Mouse (Mus musculus) forebrain, embryonic 12.5 days (tissue): ENCODE data around the gene Fpgs. TPM values are rescaled to one million over a fixed set of nuclear protein-coding genes. Genes with fewer than 3 reads are reported as not detected.

Experiments
- ATAC-seq: fragments of 200-750 bp; cut with Nextera tagmentation; 2 replicates; pipeline ENCODE4 v1.8.0; 2017; ENCODE audit warnings: moderate TSS enrichment; ENCODE audit not compliant: low FRiP score
- H3K27ac ChIP-seq: fragments of 300-500 bp; sonication (generic); 2 replicates; pipeline ENCODE4 v1.5.1; 2016; ENCODE audit warnings: mild to moderate bottlenecking
- H3K27me3 ChIP-seq: fragments of 300-500 bp; sonication (generic); 2 replicates; pipeline ENCODE4 v1.6.1; 2016; ENCODE audit warnings: mild to moderate bottlenecking
- H3K36me3 ChIP-seq: fragments of 300-500 bp; sonication (generic); replicated peaks from 2 replicates; pipeline ENCODE4 v1.6.1; 2016; ENCODE audit warnings: mild to moderate bottlenecking
- H3K4me1 ChIP-seq: fragments of 300-500 bp; sonication (generic); 2 replicates; pipeline ENCODE4 v1.6.1; 2016
- H3K4me2 ChIP-seq: fragments of 300-500 bp; sonication (generic); 2 replicates; pipeline ENCODE4 v1.6.1; 2016; ENCODE audit warnings: mild to moderate bottlenecking, moderate library complexity
- H3K4me3 ChIP-seq: fragments of 300-500 bp; sonication (generic); replicated peaks from 2 replicates; pipeline ENCODE4 v1.5.1; 2016; ENCODE audit warnings: mild to moderate bottlenecking
- H3K9ac ChIP-seq: fragments of 300-500 bp; sonication (generic); 2 replicates; pipeline ENCODE4 v1.6.1; 2016; ENCODE audit warnings: mild to moderate bottlenecking
- H3K9me3 ChIP-seq: fragments of 300-500 bp; sonication (generic); 2 replicates; pipeline ENCODE4 v1.6.1; 2016
- WGBS: fragments of 180-500 bp; shearing (Covaris S2); methylation state at CpG from one replicate; pipeline ENCODE4 v1.1.7; 2016; 5-methylcytosine and 5-hydroxymethylcytosine counted together
- polyA plus RNA-seq: library from polyadenylated mRNA; unstranded; fragments of >200 nt; fragmentation: Nextera tagmentation; extraction: Ambion mirVana; gene quantifications from 2 replicates; pipeline ENCODE4 v1.2.1, GENCODE M21; 2016

The Fpgs gene
- 16.4 and 19.6 TPM in 2 replicates for polyA plus RNA-seq

GRCm38 (mm10) chr2:32704021-32704421 is at the start of gene Fpgs:
Gene Fpgs (minus strand): TSS chr2:32704145.
- peaks cover 61% of the 10 kb centered on the region for H3K36me3 ChIP-seq
- no peaks in the 10 kb centered on the region for H3K27me3 ChIP-seq
- no peak within 1 kb of the TSS for H3K27ac ChIP-seq
- H3K9ac ChIP-seq, result no peak within 1 kb of the TSS
- WGBS, result 75% methylated on average over 2 of the region's 2 CpGs
- H3K4me2 ChIP-seq, result no peak within 1 kb of the TSS
- H3K9me3 ChIP-seq, result no peaks in the 10 kb centered on the region
- no peak for ATAC-seq
- H3K4me3 ChIP-seq, result no peak within 1 kb of the TSS
- H3K4me1 ChIP-seq, result no peaks in the 10 kb centered on the region

- Histone ChIP-seq H3K4me1 (peaks cover 26% of the 10 kb centered on the region), H3K9me3 (no peaks in the 10 kb centered on the region), H3K36me3 (peaks cover 43% of the 10 kb centered on the region), H3K27me3 (no peaks in the 10 kb centered on the region), H3K4me3 (no peak overlapping the region), H3K4me2 (no peak overlapping the region), H3K9ac (0 out of 2 replicates have a peak overlapping the region, but pooled peaks have one; percentile 12), H3K27ac (no peak overlapping the region)
- ATAC-seq, result no peak
- 71% methylated on average over 10 of the region's 10 CpGs for WGBS
Observed at GRCm38 (mm10) chr2:32752181-32752580, 48.2 kb upstream of the Fpgs start.

- ATAC-seq, result no peak
- Histone ChIP-seq H3K4me3 (peak overlapping the region; percentile 32), H3K27me3 (no peaks in the 10 kb centered on the region), H3K36me3 (peaks cover 49% of the 10 kb centered on the region), H3K4me1 (peaks cover 26% of the 10 kb centered on the region), H3K27ac (peak overlapping the region; percentile 74), H3K9ac (peak overlapping the region; percentile 48; the same call in 1 of the 2 replicates), H3K9me3 (no peaks in the 10 kb centered on the region), H3K4me2 (peak overlapping the region; percentile 57)
- WGBS, result 22% methylated on average over 10 of the region's 10 CpGs
Observed at GRCm38 (mm10) chr2:32751665-32752033, 47.7 kb upstream of the Fpgs start.

- Histone ChIP-seq H3K4me2 (peak overlapping the region; percentile 57), H3K4me1 (peaks cover 26% of the 10 kb centered on the region), H3K9me3 (no peaks in the 10 kb centered on the region), H3K27ac (peak overlapping the region; percentile 74), H3K36me3 (peaks cover 54% of the 10 kb centered on the region), H3K4me3 (peak overlapping the region; percentile 32), H3K27me3 (no peaks in the 10 kb centered on the region), H3K9ac (peak overlapping the region; percentile 48; the same call in 1 of the 2 replicates)
- ATAC-seq, result peak; percentile 86
- WGBS, result 5% methylated on average over 31 of the region's 31 CpGs
Observed at GRCm38 (mm10) chr2:32750887-32751664, 47.1 kb upstream of the Fpgs start.

DNA sequence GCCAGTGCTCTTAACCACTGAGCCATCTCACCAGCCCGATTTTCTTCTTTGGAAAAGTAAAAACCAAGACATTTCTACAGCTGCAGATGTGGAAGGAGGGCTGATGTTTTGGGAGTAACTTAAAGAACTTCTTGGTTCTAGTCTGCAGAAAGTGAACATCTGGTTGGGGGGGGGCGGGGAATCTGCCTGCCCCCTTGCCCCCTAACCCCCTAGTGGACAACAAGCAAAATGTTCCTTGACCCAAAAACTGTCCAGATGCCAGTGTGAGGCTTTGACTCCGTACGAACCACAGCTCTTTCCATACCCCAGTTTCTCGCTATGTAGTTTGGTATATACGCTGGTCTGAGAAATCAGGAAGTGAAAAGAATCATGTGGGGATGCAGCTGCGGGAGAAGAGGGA is 46.3 kb upstream of the Fpgs start:
- H3K9ac ChIP-seq, result no peak overlapping the region
- H3K27ac ChIP-seq, result peak overlapping the region; percentile 74
- H3K9me3 ChIP-seq, result no peaks in the 10 kb centered on the region
- H3K4me2 ChIP-seq, result no peak overlapping the region
- H3K36me3 ChIP-seq, result peaks cover 63% of the 10 kb centered on the region
- ATAC-seq, result no peak
- WGBS, result 74% methylated on average over 7 of the region's 7 CpGs
- H3K4me3 ChIP-seq, result no peak overlapping the region
- peaks cover 26% of the 10 kb centered on the region for H3K4me1 ChIP-seq
- no peaks in the 10 kb centered on the region for H3K27me3 ChIP-seq

DNA sequence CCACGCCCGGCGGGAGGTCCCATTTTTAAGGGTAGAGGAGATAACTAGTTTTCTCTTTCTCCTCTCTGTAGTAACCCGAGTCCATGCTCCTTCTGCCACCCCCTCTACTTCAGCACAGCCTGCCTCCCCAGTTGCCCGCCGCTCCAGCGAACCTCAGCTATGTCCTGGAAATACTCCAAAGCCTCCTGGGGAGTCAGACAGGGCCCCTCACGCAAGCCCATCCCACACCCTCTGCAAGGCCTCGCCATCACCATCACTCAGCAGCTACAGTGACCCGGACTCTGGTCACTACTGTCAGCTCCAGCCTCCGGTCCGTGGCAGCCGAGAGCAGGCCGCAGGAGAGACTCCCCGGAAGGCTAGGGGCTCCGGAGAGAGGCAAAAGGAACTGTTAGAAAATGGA is 45.1 kb upstream of the Fpgs start:
- peaks cover 26% of the 10 kb centered on the region for H3K4me1 ChIP-seq

DNA sequence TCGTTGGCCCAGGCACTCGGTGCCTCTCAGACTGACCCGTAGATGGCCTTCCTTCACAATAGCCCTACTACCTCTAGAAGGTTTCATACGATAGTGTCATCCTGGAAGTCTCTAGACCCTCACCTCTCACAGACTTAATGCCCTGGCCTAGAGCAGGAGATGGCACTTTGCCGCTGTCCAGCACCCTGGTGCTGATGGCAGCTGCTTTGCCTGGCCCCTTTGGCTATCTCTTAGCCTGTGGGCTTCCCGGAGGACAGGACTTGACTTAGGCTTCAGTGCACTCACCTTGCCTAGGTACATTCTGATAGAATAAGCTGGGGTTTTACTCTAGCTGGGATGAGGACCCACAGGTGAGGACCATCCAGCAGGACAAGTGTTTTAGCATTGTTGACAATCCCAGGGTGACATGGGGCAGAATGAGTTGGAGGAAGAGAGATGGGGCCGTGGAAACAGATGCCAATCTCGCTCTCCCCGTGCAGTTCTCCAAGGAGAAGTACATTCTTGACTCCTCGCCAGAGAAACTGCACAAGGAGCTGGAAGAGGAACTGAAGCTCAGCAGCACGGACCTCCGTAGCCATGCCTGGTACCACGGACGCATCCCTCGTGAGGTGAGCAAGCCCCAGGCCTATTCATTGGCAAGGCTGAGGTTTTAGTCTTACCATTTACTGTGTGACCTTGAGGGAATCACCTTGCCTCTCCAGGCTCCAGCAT is 40.5 kb upstream of the Fpgs start:
- H3K4me2 ChIP-seq, result no peak overlapping the region
- H3K27ac ChIP-seq, result no peak overlapping the region
- H3K4me3 ChIP-seq, result no peak overlapping the region
- H3K27me3 ChIP-seq, result peaks cover 12% of the 10 kb centered on the region; the same call in 1 of the 2 replicates
- 80% methylated on average over 15 of the region's 15 CpGs for WGBS
- H3K9me3 ChIP-seq, result no peaks in the 10 kb centered on the region
- H3K9ac ChIP-seq, result no peak overlapping the region
- peaks cover 33% of the 10 kb centered on the region for H3K36me3 ChIP-seq
- peaks cover 36% of the 10 kb centered on the region for H3K4me1 ChIP-seq
- no peak for ATAC-seq

More for the DNA sequence above, 45.1 kb upstream of the Fpgs start:
- H3K27ac ChIP-seq, result no peak overlapping the region
- no peak for ATAC-seq
- peaks cover 60% of the 10 kb centered on the region for H3K36me3 ChIP-seq
- no peak overlapping the region for H3K4me2 ChIP-seq
- no peak overlapping the region for H3K9ac ChIP-seq
- 89% methylated on average over 16 of the region's 16 CpGs for WGBS
- H3K27me3 ChIP-seq, result no peaks in the 10 kb centered on the region
- H3K4me3 ChIP-seq, result no peak overlapping the region
- H3K9me3 ChIP-seq, result no peaks in the 10 kb centered on the region

DNA sequence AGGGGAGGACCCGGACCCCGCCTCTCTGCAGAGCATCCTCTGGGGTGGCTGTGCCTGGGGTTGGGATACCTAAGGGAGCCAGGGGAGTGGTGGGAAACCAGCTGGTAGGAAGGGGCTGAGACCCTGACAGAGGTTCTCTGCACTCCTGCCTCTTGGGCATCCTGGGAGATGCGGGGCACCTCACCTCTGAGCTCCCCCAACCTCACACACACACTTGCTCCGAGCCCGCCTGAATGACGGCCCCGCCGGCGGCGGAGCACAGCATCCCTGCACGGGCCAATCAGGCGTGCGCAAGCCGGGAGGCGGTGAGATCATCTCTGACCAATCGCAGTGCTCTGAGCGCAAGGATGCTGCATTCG is 38.2 kb upstream of the Fpgs start:
- Histone ChIP-seq H3K4me2 (peak overlapping the region; percentile 96), H3K4me3 (peak overlapping the region; percentile 68), H3K9me3 (no peaks in the 10 kb centered on the region), H3K36me3 (peaks cover 25% of the 10 kb centered on the region), H3K4me1 (peaks cover 36% of the 10 kb centered on the region), H3K27me3 (peaks cover 12% of the 10 kb centered on the region; the same call in 1 of the 2 replicates), H3K9ac (peak overlapping the region; percentile 77), H3K27ac (peak overlapping the region; percentile 88)
- WGBS, result 2% methylated on average over 18 of the region's 18 CpGs
- peak; percentile 93 for ATAC-seq

GRCm38 (mm10) chr2:32741273-32742172 is 37.6 kb upstream of the Fpgs start:
- H3K4me1 ChIP-seq, result peaks cover 36% of the 10 kb centered on the region
- under 1% methylated on average over 53 of the region's 58 CpGs for WGBS

DNA sequence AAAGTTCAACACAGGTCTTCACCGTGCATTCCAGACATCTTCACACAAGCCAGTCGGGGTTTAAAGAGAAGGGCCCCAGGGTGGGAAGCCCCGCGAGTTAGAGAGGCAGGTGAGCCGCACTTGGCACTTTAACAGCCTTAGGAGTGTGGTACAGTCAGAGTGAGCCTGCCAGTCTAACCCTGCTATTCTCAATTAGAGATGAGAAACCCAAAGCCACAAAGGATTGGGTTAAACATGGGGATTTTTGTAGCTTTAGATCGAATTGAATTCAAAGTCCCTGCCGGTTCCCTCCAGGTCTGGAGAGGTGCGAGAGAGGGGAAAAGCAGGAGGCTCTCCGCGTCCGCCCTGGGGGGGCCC is 36.9 kb upstream of the Fpgs start, which contains the start of gene 6330409D20Rik:
6330409D20Rik (minus strand) TSS at position 101 of the 357 bp plus-strand sequence.
- H3K27ac ChIP-seq, result peak within 1 kb of the TSS; percentile 88
- peak within 1 kb of the TSS; percentile 68 for H3K4me3 ChIP-seq
- H3K9me3 ChIP-seq, result no peaks in the 10 kb centered on the region
- H3K27me3 ChIP-seq, result peaks cover 20% of the 10 kb centered on the region; the same call in 1 of the 2 replicates
- peak within 1 kb of the TSS; percentile 77 for H3K9ac ChIP-seq
- H3K36me3 ChIP-seq, result peaks cover 13% of the 10 kb centered on the region
- peaks cover 36% of the 10 kb centered on the region for H3K4me1 ChIP-seq
- 5% methylated on average over 11 of the region's 11 CpGs for WGBS
- ATAC-seq, result 0 out of 2 replicates have a peak, but pooled peaks have one; percentile 0
- H3K4me2 ChIP-seq, result peak within 1 kb of the TSS; percentile 96

More at GRCm38 (mm10) chr2:32741273-32742172, 37.6 kb upstream of the Fpgs start:
- Histone ChIP-seq H3K27ac (peak overlapping the region; percentile 88), H3K27me3 (peaks cover 16% of the 10 kb centered on the region; the same call in 1 of the 2 replicates), H3K9me3 (no peaks in the 10 kb centered on the region), H3K36me3 (peaks cover 19% of the 10 kb centered on the region), H3K4me3 (peak overlapping the region; percentile 68), H3K9ac (peak overlapping the region; percentile 77), H3K4me2 (peak overlapping the region; percentile 96)
- peak; percentile 66 for ATAC-seq

- no peak overlapping the region for H3K4me3 ChIP-seq
- peaks cover 20% of the 10 kb centered on the region; the same call in 1 of the 2 replicates for H3K27me3 ChIP-seq
- no peaks in the 10 kb centered on the region for H3K36me3 ChIP-seq
- peaks cover 39% of the 10 kb centered on the region for H3K4me1 ChIP-seq
- ATAC-seq, result no peak
- no peak overlapping the region for H3K9ac ChIP-seq
- no peak overlapping the region for H3K4me2 ChIP-seq
- H3K9me3 ChIP-seq, result no peaks in the 10 kb centered on the region
- no peak overlapping the region for H3K27ac ChIP-seq
- WGBS, result 80% methylated on average over 4 of the region's 4 CpGs
Observed at GRCm38 (mm10) chr2:32739311-32739710, 35.4 kb upstream of the Fpgs start.
